In the genomic region with DNA sequence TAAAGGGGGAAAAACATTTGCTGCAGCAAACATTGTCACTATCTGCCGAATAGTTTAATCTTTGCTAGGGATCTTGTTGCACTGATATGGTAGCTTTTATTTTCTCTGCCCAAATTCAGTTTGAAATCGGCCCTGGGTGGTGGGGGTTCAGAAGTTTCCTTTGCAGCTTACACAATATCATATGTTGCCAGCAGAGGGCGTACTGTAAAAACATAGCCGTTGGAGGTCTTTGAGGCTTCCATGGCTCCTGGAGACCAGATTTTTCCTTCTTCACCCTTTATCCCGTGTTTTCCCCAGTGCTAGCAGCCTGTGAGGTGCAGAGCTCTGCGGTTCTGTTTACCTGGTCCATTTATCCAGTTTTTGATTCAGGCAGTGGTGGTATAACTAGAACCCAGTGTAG, we compare ENCODE assay signal across 8 mouse cellular contexts. TPM values are rescaled to one million over a fixed set of nuclear protein-coding genes. Genes with fewer than 3 reads are reported as not detected.
DNase-seq lines count a peak whose midpoint lies in the region; ATAC-seq and TF ChIP-seq lines count a peak whose summit lies in the region.

No protein-coding gene starts in this region.

- no peak overlapping the region for H3K4me2 ChIP-seq in intestine, embryonic 14.5 days (ENCODE audit: low read length)
- no peak overlapping the region for H3K4me2 ChIP-seq in lung, embryonic 14.5 days

- H3K27me3 ChIP-seq in intestine, embryonic 14.5 days (replicated peaks; ENCODE audit: control insufficient read depth, insufficient read depth, low read length), result no peaks in the 10 kb centered on the region
- H3K27me3 ChIP-seq in lung, embryonic 14.5 days (ENCODE audit: insufficient read depth, low read length), result no peaks in the 10 kb centered on the region

- TF ChIP-seq CTCF in lung, embryonic 14.5 days (IDR thresholded peaks at IDR 0.05; ENCODE audit: low read depth), result peak; percentile 79

- no peak overlapping the region for H3K9ac ChIP-seq in intestine, embryonic 14.5 days (ENCODE audit: low read length)
- H3K9ac ChIP-seq in lung, embryonic 14.5 days, result no peak overlapping the region

- H3K4me3 ChIP-seq in intestine, embryonic 14.5 days (ENCODE audit: low read depth, low read length), result no peak overlapping the region
- no peak overlapping the region for H3K4me3 ChIP-seq in lung, embryonic 14.5 days (ENCODE audit: low read depth, low read length)

- H3K9me3 ChIP-seq in intestine, embryonic 14.5 days (ENCODE audit: control insufficient read depth, low read length), result no peaks in the 10 kb centered on the region
- no peaks in the 10 kb centered on the region for H3K9me3 ChIP-seq in lung, embryonic 14.5 days (ENCODE audit: low read depth, low read length)

- no peak for ATAC-seq in intestine, embryonic 14.5 days (replicated peaks; ENCODE audit: low FRiP score, low TSS enrichment, low read depth)
- no peak for ATAC-seq in lung, embryonic 14.5 days (ENCODE audit: insufficient read depth)

- H3K4me1 ChIP-seq in intestine, embryonic 14.5 days (replicated peaks; ENCODE audit: control insufficient read depth, insufficient read depth, low read length), result peaks cover 7% of the 10 kb centered on the region; the same call in 1 of the 2 replicates
- H3K4me1 ChIP-seq in lung, embryonic 14.5 days (ENCODE audit: insufficient read depth), result peaks cover 11% of the 10 kb centered on the region; the same call in 1 of the 2 replicates

- no peak overlapping the region for H3K27ac ChIP-seq in intestine, embryonic 14.5 days (ENCODE audit: low read depth)
- H3K27ac ChIP-seq in lung, embryonic 14.5 days (ENCODE audit: low read depth), result no peak overlapping the region

- 23% methylated on average over 6 of the region's 6 CpGs for WGBS in intestine, embryonic 14.5 days
- WGBS in lung, embryonic 14.5 days, result 17% methylated on average over 6 of the region's 6 CpGs

- no peaks in the 10 kb centered on the region for H3K36me3 ChIP-seq in intestine, embryonic 14.5 days (ENCODE audit: control insufficient read depth, insufficient read depth, low read length)
- no peaks in the 10 kb centered on the region for H3K36me3 ChIP-seq in lung, embryonic 14.5 days (ENCODE audit: insufficient read depth)

- peak; percentile 55 for DNase-seq in adrenal gland, postnatal 14 days
- DNase-seq in adrenal gland, adult 2 months, result no peak
- DNase-seq in ovary, postnatal 14 days (ENCODE audit: low spot score), result peak; percentile 45
- no peak for DNase-seq in ovary, adult 18-20 months (ENCODE audit: low spot score)
- peak; percentile 85 for DNase-seq in embryo, embryonic 10.5 days (ENCODE audit: low spot score)
- DNase-seq in intestine, embryonic 14.5 days (ENCODE audit: low spot score), result peak; percentile 70
- peak; percentile 90 for DNase-seq in lung, embryonic 14.5 days
- DNase-seq in right cerebral cortex, postnatal 14 days, result peak; percentile 56

RNA-seq across cellular contexts. Expression of a gene that starts 39.0 kb away (rescaled TPM):
- 3.1 and 3.5 TPM in 2 replicates for total RNA-seq in adrenal gland, postnatal 14 days (2021)
- 1 to 10 TPM; 2.8 to 3.4 TPM for total RNA-seq in adrenal gland, adult 2 months (2021)
- polyA plus RNA-seq in adrenal gland, adult 2 months (2012; rRNA removed), result 0.33 TPM in 1 of 2 replicates, not detected in the other
- 11.7 and 12.0 TPM in 2 replicates for polyA plus RNA-seq in intestine, embryonic 14.5 days (2014; fragmentation: Nextera tagmentation; extraction: Ambion mirVana)
- 2.5 and 2.9 TPM in 2 replicates for polyA plus RNA-seq in lung, embryonic 14.5 days (2014; fragmentation: Nextera tagmentation; extraction: Ambion mirVana)

RNA-seq across cellular contexts. Expression of a gene that starts 40.6 kb away (rescaled TPM):
- 0.45 and 5.9 TPM in 2 replicates for total RNA-seq in adrenal gland, postnatal 14 days (2021)
- total RNA-seq in adrenal gland, adult 2 months (2021), result under 1 TPM in 1 of 2 experiments, not detected in 1; 0.17 TPM
- polyA plus RNA-seq in adrenal gland, adult 2 months (2012; rRNA removed), result not detected in 2 replicates
- polyA plus RNA-seq in intestine, embryonic 14.5 days (2014; fragmentation: Nextera tagmentation; extraction: Ambion mirVana), result 0.18 and 0.20 TPM in 2 replicates
- 0.14 and 0.30 TPM in 2 replicates for polyA plus RNA-seq in lung, embryonic 14.5 days (2014; fragmentation: Nextera tagmentation; extraction: Ambion mirVana)

Comparison
In these comparisons a context has a peak if more than half of its experiments do, and no peak if none do; other contexts are left out.
1. DNase-seq: peak in adrenal gland, postnatal 14 days (single experiment), ovary, postnatal 14 days (single experiment), embryo, embryonic 10.5 days (single experiment), intestine, embryonic 14.5 days (single experiment), lung, embryonic 14.5 days (single experiment) and right cerebral cortex, postnatal 14 days (single experiment); none in adrenal gland, adult 2 months (single experiment) and ovary, adult 18-20 months (single experiment).